Comparison of ENCODE assay signal across 8 mouse cellular contexts in genomic region chr6:92065721-92066496, GRCm38 (mm10). TPM values are rescaled to one million over a fixed set of nuclear protein-coding genes. Genes with fewer than 3 reads are reported as not detected.
DNase-seq lines count a peak whose midpoint lies in the region; ATAC-seq and TF ChIP-seq lines count a peak whose summit lies in the region.

No protein-coding gene starts in this region.

- peak; percentile 64; the same call in 1 of the 2 replicates for ATAC-seq in embryonic facial prominence, embryonic 11.5 days (replicated peaks; ENCODE audit: insufficient number of reproducible peaks, low FRiP score, low TSS enrichment, low read depth)
- ATAC-seq in lung, embryonic 16.5 days (ENCODE audit: low read depth) = 0 out of 2 replicates have a peak, but pooled peaks have one; percentile 24

- H3K4me2 ChIP-seq in embryonic facial prominence, embryonic 11.5 days (ENCODE audit: low read depth, low read length) = no peak overlapping the region
- no peak overlapping the region for H3K4me2 ChIP-seq in lung, embryonic 16.5 days (ENCODE audit: low read depth, low read length)

- DNase-seq in gastrocnemius, adult 18-20 months (ENCODE audit: low spot score) = peak; percentile 38
- DNase-seq in gastrocnemius, adult 8-10 months (ENCODE audit: low spot score in 2 of 2) = no peak
- peak; percentile 63 for DNase-seq in urinary bladder, postnatal 14 days (ENCODE audit: low spot score)
- DNase-seq in urinary bladder, postnatal 4 days (ENCODE audit: low spot score in 2 of 2) = no peak
- DNase-seq in embryonic facial prominence, embryonic 11.5 days (ENCODE audit: low spot score) = peak; percentile 66
- peak; percentile 45 for DNase-seq in kidney, adult 2 months
- peak; percentile 44 for DNase-seq in splenic B cell, adult 2 months (ENCODE audit: low read depth, low spot score)

- no peaks in the 10 kb centered on the region for H3K4me1 ChIP-seq in embryonic facial prominence, embryonic 11.5 days (ENCODE audit: control insufficient read depth, insufficient read depth, low read length)
- no peaks in the 10 kb centered on the region for H3K4me1 ChIP-seq in kidney, adult 2 months (ENCODE audit: control insufficient read depth, insufficient read depth, low read length)
- H3K4me1 ChIP-seq in lung, embryonic 16.5 days (replicated peaks; ENCODE audit: control insufficient read depth, insufficient read depth, low read length) = no peaks in the 10 kb centered on the region

- H3K27ac ChIP-seq in embryonic facial prominence, embryonic 11.5 days (replicated peaks; ENCODE audit: low read depth, low read length) = no peak overlapping the region
- H3K27ac ChIP-seq in kidney, adult 2 months (ENCODE audit: insufficient read depth, low read depth, low read length) = no peak overlapping the region
- no peak overlapping the region for H3K27ac ChIP-seq in lung, embryonic 16.5 days (ENCODE audit: low read length)

- H3K36me3 ChIP-seq in embryonic facial prominence, embryonic 11.5 days (replicated peaks; ENCODE audit: control insufficient read depth, insufficient read depth, low read depth, low read length) = no peaks in the 10 kb centered on the region
- H3K36me3 ChIP-seq in kidney, adult 2 months (ENCODE audit: control insufficient read depth, insufficient read depth, low read length) = no peaks in the 10 kb centered on the region
- no peaks in the 10 kb centered on the region for H3K36me3 ChIP-seq in lung, embryonic 16.5 days (ENCODE audit: control insufficient read depth, insufficient read depth, low read length)
- H3K36me3 ChIP-seq in splenic B cell, adult 2 months (ENCODE audit: control insufficient read depth, insufficient read depth, low read length, poor library complexity, severe bottlenecking) = no peaks in the 10 kb centered on the region

- peak; percentile 73 for TF ChIP-seq CTCF in kidney, adult 2 months (conservative IDR thresholded peaks at IDR 0.05; ENCODE audit: insufficient read depth, insufficient read length, low read depth, low read length)

- 52% methylated on average over 12 of the region's 12 CpGs for WGBS in embryonic facial prominence, embryonic 11.5 days
- WGBS in kidney, adult 2 months = 55% methylated on average over 12 of the region's 12 CpGs
- 49% methylated on average over 12 of the region's 12 CpGs for WGBS in lung, embryonic 16.5 days

- no peaks in the 10 kb centered on the region for H3K27me3 ChIP-seq in embryonic facial prominence, embryonic 11.5 days (ENCODE audit: control insufficient read depth, insufficient read depth, low read length)
- no peaks in the 10 kb centered on the region for H3K27me3 ChIP-seq in kidney, adult 2 months (replicated peaks; ENCODE audit: control insufficient read depth, insufficient read depth, low read length)
- H3K27me3 ChIP-seq in lung, embryonic 16.5 days (ENCODE audit: control insufficient read depth, insufficient read depth, low read depth, low read length) = no peaks in the 10 kb centered on the region
- H3K27me3 ChIP-seq in splenic B cell, adult 2 months (ENCODE audit: control insufficient read depth, insufficient read depth, low read length, poor library complexity, severe bottlenecking) = no peaks in the 10 kb centered on the region

- TF ChIP-seq POLR2A in kidney, adult 2 months (IDR thresholded peaks at IDR 0.05; ENCODE audit: low read depth, low read length) = no peak

- H3K9ac ChIP-seq in embryonic facial prominence, embryonic 11.5 days (replicated peaks; ENCODE audit: low read length) = no peak overlapping the region
- H3K9ac ChIP-seq in lung, embryonic 16.5 days (ENCODE audit: low read length) = no peak overlapping the region

- H3K9me3 ChIP-seq in embryonic facial prominence, embryonic 11.5 days (replicated peaks; ENCODE audit: control insufficient read depth, low read length) = no peaks in the 10 kb centered on the region
- H3K9me3 ChIP-seq in lung, embryonic 16.5 days (ENCODE audit: control insufficient read depth, low read length) = no peaks in the 10 kb centered on the region

- no peak overlapping the region for H3K4me3 ChIP-seq in embryonic facial prominence, embryonic 11.5 days (ENCODE audit: low read depth, low read length)
- H3K4me3 ChIP-seq in kidney, adult 2 months (ENCODE audit: insufficient read depth, low read depth, low read length) = no peak overlapping the region
- no peak overlapping the region for H3K4me3 ChIP-seq in lung, embryonic 16.5 days (ENCODE audit: low read length)

RNA-seq across cellular contexts. Expression of gene Nr2c2, which starts 25.3 kb away (rescaled TPM):
- 10 to 100 TPM; 19.5 to 21.3 TPM for total RNA-seq in gastrocnemius, adult 18-20 months (2021)
- 10 to 100 TPM; 20.7 to 26.5 (median 25.0) TPM for total RNA-seq in gastrocnemius, adult 8-10 months (2022)
- 16.2 and 18.5 TPM in 2 replicates for polyA plus RNA-seq in embryonic facial prominence, embryonic 11.5 days (2014; fragmentation: Nextera tagmentation; extraction: Ambion mirVana)
- 14.5 and 15.5 TPM in 2 replicates for polyA plus RNA-seq in kidney, adult 2 months (2012; rRNA removed)
- 14.8 and 15.3 TPM in 2 replicates for polyA plus RNA-seq in lung, embryonic 16.5 days (2015; fragmentation: Nextera tagmentation; extraction: Ambion mirVana)

Comparison
In these comparisons a context has a peak if more than half of its experiments do, and no peak if none do; other contexts are left out.
1. DNase-seq: peak in gastrocnemius, adult 18-20 months (single experiment), urinary bladder, postnatal 14 days (single experiment), embryonic facial prominence, embryonic 11.5 days (single experiment), kidney, adult 2 months (single experiment) and splenic B cell, adult 2 months (single experiment); none in gastrocnemius, adult 8-10 months (0 of 2) and urinary bladder, postnatal 4 days (0 of 2).